Mouse (Mus musculus) heart, embryonic 16.5 days (tissue): ENCODE data around the gene E130114P18Rik. TPM values are rescaled to one million over a fixed set of nuclear protein-coding genes. Genes with fewer than 3 reads are reported as not detected.

Experiments
- ATAC-seq: fragments of 200-750 bp; cut with Nextera tagmentation; replicated peaks from 2 replicates; pipeline ENCODE4 v1.8.0; 2017; ENCODE audit warnings: moderate number of reproducible peaks; ENCODE audit not compliant: insufficient read depth, low FRiP score; ENCODE audit errors: extremely low read depth
- H3K27ac ChIP-seq: fragments of 300-500 bp; sonication (generic); 2 replicates; pipeline ENCODE4 v1.5.1; 2014; ENCODE audit warnings: mild to moderate bottlenecking, low read length, control low read depth, moderate library complexity
- H3K27me3 ChIP-seq: fragments of 300-500 bp; sonication (generic); 2 replicates; pipeline ENCODE4 v1.6.1; 2014; ENCODE audit warnings: low read length, mixed read lengths; ENCODE audit not compliant: control insufficient read depth, insufficient read depth
- H3K36me3 ChIP-seq: fragments of 300-500 bp; sonication (generic); 2 replicates; pipeline ENCODE4 v1.6.1; 2014; ENCODE audit not compliant: control insufficient read depth, insufficient read depth
- H3K4me1 ChIP-seq: fragments of 300-500 bp; sonication (generic); 2 replicates; pipeline ENCODE4 v1.6.1; 2014; ENCODE audit warnings: low read length, mixed read lengths; ENCODE audit not compliant: control insufficient read depth, insufficient read depth
- H3K4me2 ChIP-seq: fragments of 300-500 bp; sonication (generic); 2 replicates; pipeline ENCODE4 v1.6.1; 2014; ENCODE audit warnings: low read depth, mild to moderate bottlenecking, control low read depth, low read length
- H3K4me3 ChIP-seq: fragments of 300-500 bp; sonication (generic); 2 replicates; pipeline ENCODE4 v1.5.1; 2014; ENCODE audit warnings: mild to moderate bottlenecking, control low read depth, low read length
- H3K9ac ChIP-seq: fragments of 300-500 bp; sonication (generic); 2 replicates; pipeline ENCODE4 v1.6.1; 2014; ENCODE audit warnings: low read length, control low read depth
- H3K9me3 ChIP-seq: fragments of 300-500 bp; sonication (generic); replicated peaks from 2 replicates; pipeline ENCODE4 v1.6.1; 2016; ENCODE audit warnings: low read length; ENCODE audit not compliant: control insufficient read depth
- WGBS: fragments of 180-500 bp; shearing (Covaris S2); extraction: QIAGEN DNeasy Blood & Tissue Kit; methylation state at CpG from one replicate; pipeline ENCODE4 v1.1.7; 2014; 5-methylcytosine and 5-hydroxymethylcytosine counted together
- polyA plus RNA-seq: library from polyadenylated mRNA; unstranded; fragments of >200 nt; fragmentation: Nextera tagmentation; extraction: Ambion mirVana; gene quantifications from 2 replicates; pipeline ENCODE4 v1.2.1, GENCODE M21; 2015

Gene E130114P18Rik
- polyA plus RNA-seq, 1 experiment from 2014 or later: 0.75 TPM

DNA sequence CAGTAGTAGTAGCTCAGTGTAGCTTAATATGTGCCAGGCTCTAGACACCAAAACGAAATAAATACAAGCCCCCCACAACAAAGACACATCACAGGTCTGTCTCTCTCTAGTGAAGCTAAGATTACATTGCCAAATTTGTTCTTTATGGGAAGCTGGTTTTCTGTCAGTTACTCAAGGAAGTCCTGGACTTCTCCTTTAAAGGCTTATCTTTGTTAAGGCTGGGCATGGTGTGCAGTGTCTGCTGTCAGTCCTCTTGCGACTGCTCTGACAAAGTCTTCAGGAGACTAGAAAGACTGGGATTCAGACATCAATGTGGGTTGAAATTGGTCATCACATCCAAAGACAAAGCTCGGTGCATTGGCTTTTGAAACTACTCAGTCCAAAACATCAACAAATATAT is 31.0 kb upstream of the E130114P18Rik start:
- Histone ChIP-seq H3K4me3 (no peak overlapping the region), H3K27me3 (no peaks in the 10 kb centered on the region), H3K9me3 (no peaks in the 10 kb centered on the region), H3K27ac (no peak overlapping the region), H3K4me2 (no peak overlapping the region), H3K4me1 (peaks cover 34% of the 10 kb centered on the region), H3K9ac (no peak overlapping the region), H3K36me3 (no peaks in the 10 kb centered on the region)
- whole genome bisulfite sequencing: 73% methylated on average over 3 of the region's 3 CpGs
- ATAC-seq: no peak

DNA sequence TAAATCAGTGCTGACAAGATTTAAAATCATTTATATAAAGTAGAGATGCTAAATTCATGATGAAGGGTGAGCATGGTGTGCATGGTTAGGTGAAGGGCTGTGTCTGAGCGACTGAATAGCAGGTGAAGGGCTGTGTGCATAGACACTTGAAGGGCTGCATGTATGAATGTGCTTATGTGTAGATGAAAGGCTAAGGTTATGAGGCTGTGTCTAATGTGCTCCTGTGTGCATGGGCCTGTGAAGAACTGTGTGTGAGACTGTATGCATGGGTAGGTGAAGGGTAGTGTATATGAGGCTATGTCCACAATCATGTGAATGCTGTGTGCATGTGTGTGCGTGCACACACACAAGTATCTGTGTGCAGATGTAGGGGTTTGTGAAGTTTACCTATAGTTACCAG is 29.0 kb upstream of the E130114P18Rik start:
- Histone ChIP-seq H3K9ac (no peak overlapping the region), H3K4me2 (no peak overlapping the region), H3K4me1 (peaks cover 24% of the 10 kb centered on the region), H3K4me3 (no peak overlapping the region), H3K27me3 (no peaks in the 10 kb centered on the region), H3K9me3 (no peaks in the 10 kb centered on the region), H3K27ac (no peak overlapping the region), H3K36me3 (peaks cover 4% of the 10 kb centered on the region)
- 89% methylated on average over 2 of the region's 2 CpGs for WGBS
- ATAC-seq: no peak

DNA sequence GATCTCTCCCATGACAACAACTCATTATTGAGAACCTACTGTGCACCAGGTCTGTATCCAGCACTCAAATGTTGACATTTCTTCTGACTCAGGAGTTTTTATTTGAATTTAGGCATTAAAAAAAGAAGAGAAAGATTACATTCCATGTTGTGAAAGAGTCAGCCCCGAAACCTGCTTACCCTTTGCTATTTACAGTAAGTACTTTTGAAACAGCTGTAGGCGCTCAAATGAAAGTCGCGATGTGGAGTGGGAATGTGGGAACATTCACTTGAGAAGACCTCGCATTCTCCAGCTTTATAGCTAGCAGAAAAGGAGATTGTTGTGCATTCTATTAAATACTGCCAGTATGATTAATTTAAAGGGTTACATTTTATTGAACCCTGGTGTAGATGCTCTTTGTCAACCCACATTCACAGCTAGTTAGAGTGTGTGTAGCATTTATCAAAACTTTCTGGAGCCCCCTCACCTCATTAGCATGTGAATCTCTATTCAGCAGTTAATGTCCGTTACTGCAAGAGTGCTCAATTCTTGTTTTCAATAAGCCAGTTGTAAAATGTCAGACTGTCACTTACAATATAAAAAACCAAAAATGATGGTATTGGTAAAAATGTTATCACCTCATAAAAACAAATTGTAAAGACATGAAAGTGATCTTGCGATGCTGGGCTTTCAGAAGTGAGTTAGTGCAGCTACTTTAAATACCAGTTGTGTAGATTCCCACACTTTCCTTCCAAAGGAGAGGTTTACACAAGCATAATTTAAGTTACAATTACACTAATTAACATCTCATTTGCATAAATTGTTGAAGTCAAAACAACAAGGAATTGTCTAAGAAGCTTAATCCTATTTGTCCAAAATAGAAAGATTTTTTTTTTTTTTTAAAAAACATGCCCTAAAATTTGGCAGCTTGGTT is 28.3 kb upstream of the E130114P18Rik start:
- Histone ChIP-seq H3K4me3 (no peak overlapping the region), H3K27me3 (no peaks in the 10 kb centered on the region), H3K27ac (no peak overlapping the region), H3K9ac (no peak overlapping the region), H3K36me3 (peaks cover 9% of the 10 kb centered on the region), H3K9me3 (no peaks in the 10 kb centered on the region), H3K4me2 (no peak overlapping the region), H3K4me1 (peaks cover 24% of the 10 kb centered on the region)
- ATAC-seq: no peak
- WGBS: 49% methylated on average over 7 of the region's 7 CpGs

DNA sequence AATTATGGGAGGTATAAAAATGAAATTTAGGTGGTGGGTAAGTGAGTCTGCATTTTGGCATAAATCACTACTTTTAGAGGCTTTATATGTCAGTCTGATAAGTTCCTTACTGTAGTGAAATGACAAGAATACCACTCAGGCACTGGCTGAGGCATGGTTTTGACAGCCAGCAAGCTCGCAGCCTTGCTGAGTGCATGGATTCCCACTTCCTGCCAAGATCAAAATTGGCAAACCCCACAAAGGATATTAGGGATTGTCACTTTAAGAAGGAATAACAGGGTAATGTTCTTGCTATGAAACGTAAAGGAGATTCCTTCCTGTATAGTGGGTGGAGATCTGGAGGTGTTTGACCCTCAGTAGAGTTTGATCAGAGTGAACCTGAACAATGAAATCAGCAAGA is 27.4 kb upstream of the E130114P18Rik start:
- Histone ChIP-seq H3K27me3 (no peaks in the 10 kb centered on the region), H3K9me3 (no peaks in the 10 kb centered on the region), H3K36me3 (peaks cover 9% of the 10 kb centered on the region), H3K4me3 (no peak overlapping the region), H3K4me1 (peaks cover 20% of the 10 kb centered on the region), H3K9ac (no peak overlapping the region), H3K4me2 (peak overlapping the region; percentile 26; the same call in 1 of the 2 replicates), H3K27ac (no peak overlapping the region)
- no peak for ATAC-seq
- WGBS: 8% methylated on average over 2 of the region's 2 CpGs

DNA sequence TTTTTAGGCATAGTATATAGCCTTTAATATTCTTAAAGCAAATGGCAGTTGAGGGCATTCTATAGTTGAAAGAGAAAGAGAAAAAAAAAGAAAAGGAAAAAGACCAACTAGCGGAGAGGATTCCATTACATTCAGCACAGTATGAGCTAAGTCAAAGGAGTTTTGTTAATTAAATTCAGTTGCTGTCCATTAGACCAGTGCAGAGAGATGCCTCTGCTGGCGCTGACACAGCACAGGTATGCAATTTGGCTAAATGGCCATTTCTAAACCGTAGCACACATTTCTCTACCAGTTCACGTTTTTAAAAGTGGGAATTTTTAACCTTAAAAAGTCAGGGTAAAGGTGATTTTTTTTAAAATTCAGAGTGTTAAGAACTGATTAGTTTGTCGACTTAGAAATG is 26.8 kb upstream of the E130114P18Rik start:
- no peaks in the 10 kb centered on the region for H3K9me3 ChIP-seq
- 81% methylated on average over 5 of the region's 5 CpGs for WGBS
- peaks cover 9% of the 10 kb centered on the region for H3K36me3 ChIP-seq
- H3K27ac ChIP-seq: no peak overlapping the region
- no peak overlapping the region for H3K4me2 ChIP-seq
- H3K27me3 ChIP-seq: no peaks in the 10 kb centered on the region
- no peak overlapping the region for H3K4me3 ChIP-seq
- H3K9ac ChIP-seq: no peak overlapping the region
- peaks cover 13% of the 10 kb centered on the region for H3K4me1 ChIP-seq
- no peak for ATAC-seq

DNA sequence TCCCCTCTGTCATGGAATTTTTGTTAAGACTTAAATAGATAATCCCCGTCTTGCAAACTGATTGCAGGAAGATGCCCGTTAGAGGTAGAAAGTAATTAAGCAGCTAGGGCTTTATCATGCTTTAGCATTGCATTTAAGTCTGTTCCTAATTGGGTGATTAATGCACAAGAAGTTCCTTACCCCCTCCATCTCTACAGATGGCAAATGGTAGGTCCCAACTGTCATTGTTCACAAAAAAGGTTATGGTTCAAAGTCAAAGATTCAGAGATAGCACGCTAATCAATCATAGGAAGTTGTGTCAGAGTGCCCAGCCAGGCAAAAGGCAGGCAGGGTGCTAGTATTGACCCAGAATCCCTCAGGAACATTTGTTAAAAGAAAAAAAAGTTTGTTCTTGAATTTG is 25.9 kb upstream of the E130114P18Rik start:
- Histone ChIP-seq H3K27me3 (no peaks in the 10 kb centered on the region), H3K9ac (no peak overlapping the region), H3K27ac (no peak overlapping the region), H3K4me1 (peaks cover 7% of the 10 kb centered on the region), H3K9me3 (no peaks in the 10 kb centered on the region), H3K4me3 (no peak overlapping the region), H3K4me2 (no peak overlapping the region), H3K36me3 (peaks cover 9% of the 10 kb centered on the region)
- 81% methylated on average over 3 of the region's 3 CpGs for WGBS
- no peak for ATAC-seq

DNA sequence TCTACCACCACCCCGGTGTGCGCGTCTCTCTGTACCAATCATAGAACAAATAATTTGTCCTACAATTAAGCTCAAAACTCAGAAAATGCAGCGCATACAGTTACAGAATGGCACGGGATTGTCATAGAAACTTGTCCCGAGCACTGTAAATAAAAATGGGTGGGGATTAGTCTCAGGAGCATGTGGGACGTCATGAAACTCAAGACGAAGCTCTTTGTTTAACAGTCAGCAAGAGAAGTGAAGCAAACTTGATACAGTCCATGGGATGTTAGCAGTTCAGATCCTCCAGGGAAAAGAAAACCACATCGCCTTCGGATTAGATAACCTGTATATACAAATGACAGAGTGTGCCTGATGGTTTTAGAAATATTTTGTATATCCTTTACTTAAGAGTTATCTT is 18.6 kb upstream of the E130114P18Rik start:
- Histone ChIP-seq H3K27me3 (no peaks in the 10 kb centered on the region), H3K9me3 (no peaks in the 10 kb centered on the region), H3K4me3 (no peak overlapping the region), H3K4me1 (peaks cover 19% of the 10 kb centered on the region), H3K27ac (no peak overlapping the region), H3K4me2 (no peak overlapping the region), H3K36me3 (peaks cover 7% of the 10 kb centered on the region), H3K9ac (no peak overlapping the region)
- 75% methylated on average over 10 of the region's 10 CpGs for WGBS
- no peak for ATAC-seq

DNA sequence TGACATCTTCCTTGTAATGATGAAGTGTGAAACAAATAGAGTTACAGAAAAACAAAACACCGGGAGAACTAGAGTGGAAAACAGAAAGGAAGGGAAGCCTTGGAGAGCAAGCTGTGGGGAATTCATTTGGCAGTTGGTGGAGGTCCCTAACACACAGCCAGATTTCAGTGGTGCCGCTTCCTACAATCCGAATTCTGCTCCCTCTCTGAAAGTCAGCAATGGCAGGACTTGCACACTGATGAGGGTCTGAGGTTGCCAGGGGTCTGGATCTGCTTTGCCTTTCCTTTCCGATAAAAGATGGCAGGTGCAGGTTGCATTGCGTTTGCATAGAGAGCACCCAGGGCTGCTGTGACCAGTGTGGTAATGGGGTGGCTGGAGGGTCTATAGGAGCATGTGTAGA is 18.1 kb upstream of the E130114P18Rik start:
- no peaks in the 10 kb centered on the region for H3K27me3 ChIP-seq
- H3K4me1 ChIP-seq: peaks cover 19% of the 10 kb centered on the region
- no peaks in the 10 kb centered on the region for H3K9me3 ChIP-seq
- no peak overlapping the region for H3K4me3 ChIP-seq
- H3K9ac ChIP-seq: no peak overlapping the region
- WGBS: 79% methylated on average over 5 of the region's 5 CpGs
- H3K27ac ChIP-seq: no peak overlapping the region
- no peak for ATAC-seq
- no peak overlapping the region for H3K4me2 ChIP-seq
- peaks cover 6% of the 10 kb centered on the region for H3K36me3 ChIP-seq

DNA sequence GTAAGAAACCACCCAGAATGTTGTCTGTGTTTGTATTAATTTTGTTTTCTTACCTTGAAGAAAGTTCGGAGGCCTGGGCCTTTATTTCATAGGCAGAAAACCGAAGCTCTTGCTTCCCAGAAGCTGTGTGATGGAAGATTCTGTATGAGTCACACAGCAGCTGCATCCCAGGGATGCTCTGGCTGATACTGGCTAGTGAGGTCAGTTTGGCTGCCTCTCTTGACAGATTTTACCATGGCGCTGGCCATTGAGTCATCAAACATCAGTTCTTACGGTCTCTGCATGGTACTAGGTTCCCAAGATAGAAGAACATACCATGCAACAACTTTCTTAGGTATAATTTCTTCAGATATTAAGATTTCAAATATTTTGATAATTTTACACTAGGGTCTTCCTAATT is 17.0 kb upstream of the E130114P18Rik start:
- Histone ChIP-seq H3K9ac (no peak overlapping the region), H3K27ac (no peak overlapping the region), H3K4me1 (peaks cover 19% of the 10 kb centered on the region), H3K4me2 (no peak overlapping the region), H3K4me3 (no peak overlapping the region), H3K9me3 (no peaks in the 10 kb centered on the region), H3K27me3 (no peaks in the 10 kb centered on the region), H3K36me3 (peaks cover 10% of the 10 kb centered on the region)
- no peak for ATAC-seq
- 79% methylated on average over 4 of the region's 4 CpGs for WGBS
